Mouse (Mus musculus): ENCODE measurements around the gene Ctnnd1.

Ctnnd1 gene

DNA sequence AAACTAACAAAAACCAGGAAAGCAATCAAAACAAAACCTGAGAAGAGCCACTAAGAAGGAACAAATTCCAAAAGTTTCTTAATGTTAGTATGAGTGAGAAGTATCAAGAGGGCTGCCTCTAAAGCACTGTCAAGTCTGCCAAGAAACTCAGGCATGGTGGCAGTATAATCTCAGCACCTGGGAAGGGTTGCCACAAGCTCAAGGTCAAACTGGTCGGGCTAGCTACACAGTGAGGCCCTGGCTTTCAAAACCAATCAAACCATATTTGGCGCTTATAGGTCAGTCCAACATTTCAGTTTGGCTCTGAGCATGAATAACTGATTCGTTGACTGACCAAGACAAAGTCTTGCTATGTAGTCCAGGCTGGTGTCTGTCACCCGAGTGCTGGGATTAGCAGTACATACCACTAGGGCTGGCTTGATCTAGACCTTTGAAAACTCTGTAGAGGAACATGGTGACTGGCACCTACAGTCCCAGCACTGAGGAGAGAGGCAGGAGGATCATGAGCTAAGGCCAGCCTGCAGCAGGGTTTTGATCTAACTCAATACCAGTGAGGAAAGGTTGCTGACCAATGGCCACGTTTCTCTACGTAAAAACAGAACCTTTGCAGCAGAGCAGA, 51.2 kb downstream of the Ctnnd1 start:
- DNase-seq, result no peak

DNA sequence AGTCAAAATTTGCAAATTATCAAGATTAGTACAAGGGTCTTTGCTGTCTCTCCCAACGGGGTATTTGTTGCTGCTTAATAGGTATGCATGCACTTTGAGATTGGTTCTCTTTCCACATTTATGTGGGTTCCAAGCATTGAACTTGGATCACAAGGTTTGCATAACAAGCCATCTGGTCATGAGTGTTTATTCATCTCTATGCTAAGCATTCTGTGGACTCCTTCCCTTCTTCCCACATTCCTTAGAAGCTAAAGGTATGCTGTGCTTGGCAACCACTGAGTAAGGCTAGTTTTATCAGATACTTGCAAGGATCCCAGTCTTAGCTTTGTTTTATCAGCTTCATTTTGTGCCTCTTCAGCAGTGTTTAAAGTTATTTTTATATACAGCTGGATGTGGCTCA, 53.4 kb downstream of the Ctnnd1 start:
- no peak for DNase-seq

DNA sequence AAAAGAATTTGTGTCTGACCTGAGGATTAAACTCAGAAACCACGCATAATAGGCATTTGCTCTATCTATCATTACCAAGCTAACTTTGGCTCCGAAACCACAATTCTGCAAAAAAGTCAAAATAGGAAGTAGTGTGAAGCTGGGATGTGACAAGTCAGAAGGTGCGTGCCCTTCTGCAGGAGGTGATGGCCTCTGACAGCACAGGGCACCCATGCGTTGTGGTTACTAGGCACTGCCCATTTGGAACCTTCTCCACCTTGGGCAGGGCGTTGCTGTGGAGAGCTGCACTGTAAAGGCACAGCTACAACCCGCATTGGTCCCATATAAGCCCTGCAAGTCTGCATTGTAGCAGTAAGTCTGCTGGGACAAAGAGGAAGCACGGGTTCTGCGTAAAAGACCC, 57.8 kb downstream of the Ctnnd1 start:
- DNase-seq, result no peak

DNA sequence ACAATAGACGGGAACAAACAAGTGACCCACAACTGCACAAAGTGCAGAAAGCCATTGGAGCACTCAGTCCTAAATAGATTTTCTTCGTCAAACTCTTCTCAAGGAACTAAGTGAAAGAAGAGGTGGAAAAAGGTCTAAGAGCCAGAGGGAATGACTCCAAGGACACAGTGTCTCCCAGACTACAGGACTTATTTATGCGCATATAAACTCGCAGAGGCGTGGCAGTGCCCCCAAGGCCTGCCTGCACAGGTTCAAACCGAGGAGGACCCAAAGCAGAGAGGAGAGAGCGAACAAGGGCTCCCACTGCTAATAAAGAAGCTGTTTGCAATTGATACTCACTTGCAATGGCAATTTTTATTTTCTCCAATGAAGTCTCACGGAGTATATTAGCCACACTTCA, 64.9 kb downstream of the Ctnnd1 start:
- DNase-seq, result no peak

DNA sequence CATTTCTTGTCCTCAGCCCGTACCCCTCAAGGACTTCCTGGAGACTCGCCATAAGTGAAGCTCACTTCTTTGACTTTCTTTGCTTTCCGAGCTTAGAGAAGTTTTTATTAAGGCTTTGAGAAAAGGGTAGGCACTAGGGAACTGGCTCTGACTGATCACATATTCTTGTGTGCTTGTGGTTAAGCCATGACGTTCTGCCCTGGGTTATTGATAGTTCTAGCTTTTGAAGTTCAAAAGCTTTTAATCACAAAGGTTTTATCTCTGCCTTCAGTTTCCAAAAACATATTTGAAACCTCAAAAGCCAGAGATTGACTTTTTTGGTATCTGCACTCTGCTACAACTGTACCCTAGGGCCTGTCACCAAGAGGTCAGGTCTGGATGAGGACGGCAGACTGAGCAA, 68.3 kb downstream of the Ctnnd1 start:
- no peak for DNase-seq

DNA sequence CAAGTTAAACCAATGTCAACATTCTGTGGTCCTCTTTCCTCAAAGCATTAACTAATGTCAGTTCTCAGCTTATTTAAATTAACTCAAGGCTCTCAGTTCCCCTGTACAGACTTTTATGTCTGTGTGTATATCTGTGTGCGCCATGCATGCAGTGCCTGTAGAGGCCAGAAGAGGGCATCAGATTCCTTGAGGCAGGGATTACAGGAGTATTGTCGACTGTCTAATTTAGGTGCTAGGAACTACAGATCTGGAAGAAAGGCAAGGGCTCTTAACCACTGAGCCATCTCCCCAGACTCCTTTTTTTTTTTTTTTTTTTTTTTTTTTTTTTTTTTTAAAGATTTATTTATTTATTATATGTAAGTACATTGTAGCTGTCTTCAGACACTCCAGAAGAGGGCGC, 69.4 kb downstream of the Ctnnd1 start:
- DNase-seq, result peak; percentile 29

DNA sequence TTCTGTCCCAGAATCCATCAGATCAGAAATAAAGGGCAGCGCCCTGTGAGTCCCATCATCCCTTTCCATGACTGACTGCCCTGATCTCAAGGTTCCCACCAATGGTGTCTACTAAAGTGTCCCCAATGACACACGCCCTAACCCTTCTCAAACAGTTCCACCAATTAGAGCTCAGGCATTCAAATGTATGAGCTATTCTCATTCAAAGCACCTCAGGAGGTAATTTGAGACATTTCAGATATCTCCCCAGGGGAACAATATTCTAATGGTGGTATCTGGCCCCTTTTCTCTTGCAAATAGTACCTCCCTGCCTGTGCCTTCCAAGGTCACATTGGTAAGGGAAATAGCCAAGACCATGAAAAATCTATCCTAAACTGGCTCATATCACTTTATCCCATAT, 71.3 kb downstream of the Ctnnd1 start:
- DNase-seq, result no peak

DNA sequence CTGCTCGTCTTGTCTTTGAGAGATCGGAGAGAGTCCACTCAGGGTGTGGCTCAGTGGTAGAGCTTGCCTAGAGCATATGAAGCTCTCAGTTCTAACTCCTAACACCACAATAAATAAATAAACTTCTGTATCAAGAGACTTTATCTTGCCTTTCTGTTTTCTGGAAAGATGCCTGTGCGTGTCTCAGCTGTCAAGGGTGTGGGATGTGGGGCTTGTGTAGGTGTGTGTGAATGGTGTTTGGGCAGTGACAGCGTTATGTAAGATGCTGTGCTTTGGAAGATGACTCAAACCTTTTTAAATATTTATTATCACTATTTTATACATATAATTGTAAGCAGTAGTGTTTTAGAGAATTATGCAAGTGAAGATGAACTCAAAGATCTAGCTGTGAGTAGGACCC, 76.4 kb downstream of the Ctnnd1 start:
- no peak for DNase-seq

DNA sequence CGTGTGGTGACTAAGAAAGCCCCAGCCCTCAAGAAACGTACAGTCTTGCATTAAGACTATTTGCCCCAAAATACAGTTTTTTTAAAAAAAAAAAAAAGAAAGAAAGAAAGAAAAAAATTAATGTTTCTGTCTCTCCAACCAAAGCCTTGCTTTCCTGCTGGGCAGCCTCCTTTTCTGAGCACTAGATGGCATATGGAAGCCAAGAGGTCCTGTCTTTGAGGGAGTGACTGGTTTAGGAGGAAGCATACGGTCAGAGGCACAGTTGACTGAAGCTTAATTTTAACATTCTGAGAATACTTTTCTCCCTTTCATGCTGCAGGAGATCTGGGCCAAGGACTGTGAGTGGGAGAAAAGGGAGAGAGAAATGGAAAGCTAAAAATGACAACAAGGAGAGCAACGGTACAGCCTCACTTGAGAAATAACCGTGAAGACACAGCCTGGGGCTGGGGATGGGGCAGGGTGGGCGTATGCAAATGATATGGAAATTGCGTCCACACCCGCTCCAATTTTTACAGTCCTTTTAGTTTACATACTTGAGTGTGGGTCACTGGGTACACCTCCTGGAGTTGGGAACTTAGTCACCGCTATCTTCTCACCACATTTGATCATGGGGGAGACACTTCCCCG, 93.6 kb downstream of the Ctnnd1 start:
- no peak for DNase-seq

DNA sequence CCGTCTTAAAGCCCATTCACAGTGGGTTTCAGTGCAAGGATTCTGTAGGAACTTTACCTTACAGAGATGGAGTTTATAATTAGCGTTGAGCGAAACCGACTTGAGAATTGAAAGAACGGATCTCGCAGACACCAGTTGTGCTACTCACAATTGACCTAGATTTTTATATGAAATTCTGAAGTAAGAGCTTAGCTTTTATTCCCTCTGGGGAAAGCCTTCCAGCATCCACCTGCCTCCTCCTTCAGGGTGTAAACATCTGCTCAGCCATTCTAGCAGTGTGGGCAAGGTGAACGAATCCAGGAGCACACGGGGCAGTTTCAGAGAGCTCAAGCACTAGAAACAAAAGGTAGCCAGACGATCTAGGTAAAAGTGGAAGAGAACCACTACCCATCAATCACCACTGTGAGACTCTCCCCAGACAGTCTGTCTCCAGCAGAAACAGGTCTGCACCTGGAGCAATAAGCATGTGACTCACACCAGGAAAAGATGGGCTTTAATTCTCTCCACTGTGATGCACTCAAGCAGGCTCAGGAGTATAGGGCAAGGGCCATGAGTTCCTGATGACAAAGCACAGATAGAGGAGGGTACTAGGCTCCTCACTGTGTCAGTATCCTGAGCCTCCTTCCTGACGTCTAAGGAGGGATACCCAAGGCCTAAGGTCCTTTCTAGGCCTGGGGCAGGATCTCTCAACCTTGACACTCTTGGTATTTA, 99.0 kb downstream of the Ctnnd1 start:
- DNase-seq, result no peak
